ENCODE assay signal across 8 mouse cellular contexts in genomic region chr4:123342642-123343470, GRCm38 (mm10). TPM values are rescaled to one million over a fixed set of nuclear protein-coding genes. Genes with fewer than 3 reads are reported as not detected.
DNase-seq lines count a peak whose midpoint lies in the region; ATAC-seq and TF ChIP-seq lines count a peak whose summit lies in the region.

Gene Bmp8a (minus strand): TSS chr4:123343252.

- H3K9ac ChIP-seq in intestine, embryonic 16.5 days (ENCODE audit: low read depth, low read length), result peak within 1 kb of the TSS; percentile 51
- peak within 1 kb of the TSS; percentile 33; the same call in 1 of the 2 replicates for H3K9ac ChIP-seq in liver, embryonic 16.5 days (ENCODE audit: low read depth, low read length)
- H3K9ac ChIP-seq in neural tube, embryonic 11.5 days (ENCODE audit: low read length), result peak within 1 kb of the TSS; percentile 39; the same call in 1 of the 2 replicates

- peaks cover 21% of the 10 kb centered on the region for H3K27me3 ChIP-seq in intestine, embryonic 16.5 days (replicated peaks; ENCODE audit: control insufficient read depth, insufficient read depth, low read length)
- peaks cover 39% of the 10 kb centered on the region for H3K27me3 ChIP-seq in liver, embryonic 16.5 days (ENCODE audit: control insufficient read depth, insufficient read depth, low read depth, low read length)
- H3K27me3 ChIP-seq in neural tube, embryonic 11.5 days (ENCODE audit: control insufficient read depth, insufficient read depth, low read length), result peaks cover 40% of the 10 kb centered on the region

- H3K4me3 ChIP-seq in left cerebral cortex, adult 2 months, result peak within 1 kb of the TSS; percentile 31
- H3K4me3 ChIP-seq in intestine, embryonic 16.5 days (ENCODE audit: low read length), result peak within 1 kb of the TSS; percentile 67
- peak within 1 kb of the TSS; percentile 62 for H3K4me3 ChIP-seq in liver, embryonic 16.5 days (ENCODE audit: low read depth, low read length)
- peak within 1 kb of the TSS; percentile 49 for H3K4me3 ChIP-seq in neural tube, embryonic 11.5 days (ENCODE audit: low read depth, low read length)

- under 1% methylated on average over 64 of the region's 65 CpGs for WGBS in intestine, embryonic 16.5 days
- under 1% methylated on average over 65 of the region's 65 CpGs for WGBS in liver, embryonic 16.5 days (ENCODE audit: insufficient replicate concordance)
- WGBS in neural tube, embryonic 11.5 days, result under 1% methylated on average over 64 of the region's 65 CpGs

- intact Hi-C loops in left cerebral cortex, adult 2 months (cut with DNase I), result no loop called here
- intact Hi-C loops in left cerebral cortex, postnatal 25 days (cut with DNase I), result loop anchor here (5.0 kb wide), 1 partner anchor 36 kb away; no protein-coding TSS in a partner anchor

- H3K9me3 ChIP-seq in intestine, embryonic 16.5 days (ENCODE audit: control insufficient read depth, low read length), result no peaks in the 10 kb centered on the region
- no peaks in the 10 kb centered on the region for H3K9me3 ChIP-seq in liver, embryonic 16.5 days (replicated peaks; ENCODE audit: control insufficient read depth, low read length)
- no peaks in the 10 kb centered on the region for H3K9me3 ChIP-seq in neural tube, embryonic 11.5 days (ENCODE audit: control insufficient read depth, low read length)

- no peaks in the 10 kb centered on the region for H3K36me3 ChIP-seq in intestine, embryonic 16.5 days (ENCODE audit: control insufficient read depth, insufficient read depth, low read length)
- no peaks in the 10 kb centered on the region for H3K36me3 ChIP-seq in liver, embryonic 16.5 days (ENCODE audit: control insufficient read depth, insufficient read depth)
- no peaks in the 10 kb centered on the region for H3K36me3 ChIP-seq in neural tube, embryonic 11.5 days (ENCODE audit: control insufficient read depth, insufficient read depth, low read length)

- H3K4me2 ChIP-seq in intestine, embryonic 16.5 days (ENCODE audit: low read depth, low read length), result peak within 1 kb of the TSS; percentile 94
- H3K4me2 ChIP-seq in liver, embryonic 16.5 days (ENCODE audit: low read depth, low read length), result peak within 1 kb of the TSS; percentile 77
- peak within 1 kb of the TSS; percentile 92 for H3K4me2 ChIP-seq in neural tube, embryonic 11.5 days (ENCODE audit: low read depth)

- H3K4me1 ChIP-seq in intestine, embryonic 16.5 days (ENCODE audit: control insufficient read depth, insufficient read depth, low read length), result peaks cover 11% of the 10 kb centered on the region
- peaks cover 14% of the 10 kb centered on the region for H3K4me1 ChIP-seq in liver, embryonic 16.5 days (ENCODE audit: control insufficient read depth, low read depth, low read length)
- H3K4me1 ChIP-seq in neural tube, embryonic 11.5 days (ENCODE audit: control insufficient read depth, insufficient read depth, low read length), result peaks cover 6% of the 10 kb centered on the region; the same call in 1 of the 2 replicates

- H3K27ac ChIP-seq in left cerebral cortex, adult 2 months, result no peak within 1 kb of the TSS
- H3K27ac ChIP-seq in intestine, embryonic 16.5 days (ENCODE audit: low read length), result peak within 1 kb of the TSS; percentile 43
- H3K27ac ChIP-seq in liver, embryonic 16.5 days (ENCODE audit: low read length), result no peak within 1 kb of the TSS
- H3K27ac ChIP-seq in neural tube, embryonic 11.5 days (ENCODE audit: low read depth, low read length), result no peak within 1 kb of the TSS

- peak; percentile 85 for ATAC-seq in granulocyte monocyte progenitor cell, adult 5-6 weeks (replicated peaks; ENCODE audit: poor library complexity, severe bottlenecking)
- peak; percentile 93 for ATAC-seq in intestine, embryonic 16.5 days
- peak; percentile 77 for ATAC-seq in liver, embryonic 16.5 days (ENCODE audit: low read depth)
- ATAC-seq in neural tube, embryonic 11.5 days (ENCODE audit: insufficient read depth, low FRiP score, low TSS enrichment), result peak; percentile 89

- DNase-seq in left cerebral cortex, adult 2 months (ENCODE audit: extremely low spot score in 1 of 2, low spot score in 2 of 2), result peak; percentile 24 to 33
- DNase-seq in left cerebral cortex, postnatal 25 days (ENCODE audit: low spot score in 2 of 2), result no peak
- DNase-seq in embryo, embryonic 10 days (ENCODE audit: low spot score), result peak; percentile 90
- peak; percentile 88 for DNase-seq in neural tube, embryonic 11.5 days (ENCODE audit: low spot score)
- peak; percentile 86 for DNase-seq in testis, postnatal 10 days (ENCODE audit: low spot score)

- TF ChIP-seq CTCF in left cerebral cortex, adult 2 months (IDR thresholded peaks at IDR 0.05), result no peak

RNA-seq across cellular contexts. Expression of gene Bmp8a, which starts in this region (rescaled TPM):
- total RNA-seq in left cerebral cortex, adult 2 months (2021), result under 1 TPM; 0.30 to 0.48 TPM
- total RNA-seq in left cerebral cortex, postnatal 25 days (2021), result under 1 TPM; 0.18 to 0.37 TPM
- not detected in 2 replicates for total RNA-seq in granulocyte monocyte progenitor cell, adult 5-6 weeks (2014; fragmentation: Nextera tagmentation)
- 0.30 TPM in 1 of 2 replicates, not detected in the other for total RNA-seq in granulocyte monocyte progenitor cell, adult 5-6 weeks (2017)
- polyA plus RNA-seq in intestine, embryonic 16.5 days (2015; fragmentation: Nextera tagmentation; extraction: Ambion mirVana), result 0.64 and 1.1 TPM in 2 replicates
- polyA plus RNA-seq in liver, embryonic 16.5 days (2015; fragmentation: Nextera tagmentation; extraction: Ambion mirVana), result 0.09 and 0.21 TPM in 2 replicates
- polyA plus RNA-seq in neural tube, embryonic 11.5 days (2014; fragmentation: Nextera tagmentation; extraction: Ambion mirVana), result 0.15 and 0.45 TPM in 2 replicates

Comparison
In these comparisons a context has a peak if more than half of its experiments do, and no peak if none do; other contexts are left out.
1. Peak in DNase-seq and H3K4me3 ChIP-seq in left cerebral cortex, adult 2 months; RNA of the gene not detected or under 1 TPM.
2. Peak in ATAC-seq in granulocyte monocyte progenitor cell, adult 5-6 weeks; RNA of the gene not detected or under 1 TPM.
3. Peak in ATAC-seq, H3K4me3 ChIP-seq, H3K9ac ChIP-seq and H3K4me2 ChIP-seq in liver, embryonic 16.5 days; RNA of the gene not detected or under 1 TPM.
4. Peak in DNase-seq, ATAC-seq, H3K4me3 ChIP-seq, H3K9ac ChIP-seq and H3K4me2 ChIP-seq in neural tube, embryonic 11.5 days; RNA of the gene not detected or under 1 TPM.
5. DNase-seq: peak in embryo, embryonic 10 days (single experiment) and testis, postnatal 10 days (single experiment); none in left cerebral cortex, postnatal 25 days (0 of 2).
6. Peak in every context shown above with its lines, with median percentiles within 50 percentile points of each other: H3K4me3 ChIP-seq, ATAC-seq, H3K4me2 ChIP-seq and H3K9ac ChIP-seq.